Mouse (Mus musculus): ENCODE data around the gene Ttc28.

- no peak for TF ChIP-seq CTCF (IDR thresholded peaks at IDR 0.05; ENCODE audit: insufficient read depth, low read length)
- no peak for TF ChIP-seq POLR2A (IDR thresholded peaks at IDR 0.05; ENCODE audit: borderline replicate concordance, extremely low read depth, low read depth, low read length)
Measured at GRCm38 (mm10) chr5:111235131-111235530, 355.5 kb downstream of the Ttc28 start.
